Mouse (Mus musculus): ENCODE measurements around the gene Nrg3.

GRCm38 (mm10) chr14:39428503-39428902 is 44.4 kb downstream of the Nrg3 start:
- TF ChIP-seq CTCF (IDR thresholded peaks at IDR 0.05; ENCODE audit: insufficient read depth, low read length) (no peak), POLR2A (IDR thresholded peaks at IDR 0.05; ENCODE audit: borderline replicate concordance, extremely low read depth, low read depth, low read length) (no peak)
